Mouse (Mus musculus) macrophage (primary cell): Measurements from ENCODE around the gene Gnb3. TPM values are rescaled to one million over a fixed set of nuclear protein-coding genes. Genes with fewer than 3 reads are reported as not detected.
A peak's percentile ranks its signal among the peaks of the same experiment; 100 is the strongest.

Experiments
- H3K27ac ChIP-seq: fragments of 350-480 bp; formaldehyde crosslinking; 2 replicates; pipeline ENCODE4 v1.9.0; 2021
- H3K36me3 ChIP-seq: fragments of 350-480 bp; formaldehyde crosslinking; 2 replicates; pipeline ENCODE4 v1.9.0; 2021; ENCODE audit errors: inconsistent target
- H3K4me3 ChIP-seq: fragments of 350-480 bp; formaldehyde crosslinking; 2 replicates; pipeline ENCODE4 v1.9.0; 2021; ENCODE audit errors: inconsistent target
- H3K79me2 ChIP-seq: fragments of 350-480 bp; formaldehyde crosslinking; 2 replicates; pipeline ENCODE4 v1.9.0; 2021; ENCODE audit errors: inconsistent target
- WGBS: methylation state at CpG from one replicate; pipeline ENCODE4 v1.1.7; 2026; ENCODE audit warnings: inconsistent platforms; ENCODE audit not compliant: missing documents; 5-methylcytosine and 5-hydroxymethylcytosine counted together
- polyA plus RNA-seq: library from polyadenylated mRNA; stranded (reverse); fragments of 250-400 nt; gene quantifications from 3 replicates; pipeline ENCODE4 v1.2.4, GENCODE M21; 2018; ENCODE audit warnings: inconsistent platforms

The Gnb3 gene
- polyA plus RNA-seq, 1 experiment from 2014 or later = not detected

- 4% methylated on average over 12 of the region's 16 CpGs for WGBS
- Histone ChIP-seq H3K36me3 (peaks cover 19% of the 10 kb centered on the region; the same call in 1 of the 2 replicates), H3K4me3 (peak overlapping the region; percentile 69), H3K27ac (peak overlapping the region; percentile 27; the same call in 1 of the 2 replicates), H3K79me2 (peaks cover 25% of the 10 kb centered on the region; the same call in 1 of the 2 replicates)
Observed at GRCm38 (mm10) chr6:124863125-124863657, 23.1 kb upstream of the Gnb3 start.

GRCm38 (mm10) chr6:124862406-124863124, 22.5 kb upstream of the Gnb3 start:
- Histone ChIP-seq H3K36me3 (peaks cover 19% of the 10 kb centered on the region; the same call in 1 of the 2 replicates), H3K79me2 (peaks cover 25% of the 10 kb centered on the region; the same call in 1 of the 2 replicates), H3K27ac (0 out of 2 replicates have a peak overlapping the region, but pooled peaks have one; percentile 27), H3K4me3 (peak overlapping the region; percentile 69)
- 16% methylated on average over 8 of the region's 8 CpGs for WGBS

- 76% methylated on average over 2 of the region's 3 CpGs for WGBS
- Histone ChIP-seq H3K79me2 (peaks cover 25% of the 10 kb centered on the region; the same call in 1 of the 2 replicates), H3K27ac (no peak overlapping the region), H3K36me3 (peaks cover 19% of the 10 kb centered on the region; the same call in 1 of the 2 replicates), H3K4me3 (no peak overlapping the region)
Observed at GRCm38 (mm10) chr6:124861802-124862201, 21.7 kb upstream of the Gnb3 start.

- H3K4me3 ChIP-seq = no peak overlapping the region
- 94% methylated on average over 18 of the region's 19 CpGs for WGBS
Observed at GRCm38 (mm10) chr6:124861266-124861665, 21.2 kb upstream of the Gnb3 start.

GRCm38 (mm10) chr6:124860511-124860910, 20.4 kb upstream of the Gnb3 start:
- H3K79me2 ChIP-seq = peaks cover 25% of the 10 kb centered on the region; the same call in 1 of the 2 replicates
- 85% methylated on average over 9 of the region's 9 CpGs for WGBS
- H3K27ac ChIP-seq = no peak overlapping the region
- H3K4me3 ChIP-seq = no peak overlapping the region
- H3K36me3 ChIP-seq = peaks cover 19% of the 10 kb centered on the region; the same call in 1 of the 2 replicates

More at GRCm38 (mm10) chr6:124861266-124861665, 21.2 kb upstream of the Gnb3 start:
- Histone ChIP-seq H3K36me3 (peaks cover 19% of the 10 kb centered on the region; the same call in 1 of the 2 replicates), H3K27ac (no peak overlapping the region), H3K79me2 (peaks cover 25% of the 10 kb centered on the region; the same call in 1 of the 2 replicates)

- H3K4me3 ChIP-seq = no peak overlapping the region
Observed at GRCm38 (mm10) chr6:124859725-124860124, 19.6 kb upstream of the Gnb3 start.

GRCm38 (mm10) chr6:124858561-124859318, 18.7 kb upstream of the Gnb3 start:
- 85% methylated on average over 20 of the region's 28 CpGs for WGBS
- H3K36me3 ChIP-seq = peaks cover 19% of the 10 kb centered on the region; the same call in 1 of the 2 replicates

More at GRCm38 (mm10) chr6:124859725-124860124, 19.6 kb upstream of the Gnb3 start:
- Histone ChIP-seq H3K36me3 (peaks cover 19% of the 10 kb centered on the region; the same call in 1 of the 2 replicates), H3K27ac (no peak overlapping the region), H3K79me2 (peaks cover 25% of the 10 kb centered on the region; the same call in 1 of the 2 replicates)
- 13% methylated on average over 12 of the region's 12 CpGs for WGBS

GRCm38 (mm10) chr6:124857840-124858530, 17.9 kb upstream of the Gnb3 start:
- Histone ChIP-seq H3K79me2 (peaks cover 21% of the 10 kb centered on the region; the same call in 1 of the 2 replicates), H3K4me3 (no peak overlapping the region), H3K36me3 (peaks cover 19% of the 10 kb centered on the region; the same call in 1 of the 2 replicates), H3K27ac (no peak overlapping the region)
- WGBS = 49% methylated on average over 25 of the region's 26 CpGs

More at GRCm38 (mm10) chr6:124858561-124859318, 18.7 kb upstream of the Gnb3 start:
- H3K4me3 ChIP-seq = no peak overlapping the region
- peaks cover 25% of the 10 kb centered on the region; the same call in 1 of the 2 replicates for H3K79me2 ChIP-seq
- H3K27ac ChIP-seq = no peak overlapping the region

GRCm38 (mm10) chr6:124856916-124857839, 17.1 kb upstream of the Gnb3 start, which contains the start of gene P3h3:
TSS of gene P3h3 (minus strand) at chr6:124857752.
- WGBS = under 1% methylated on average over 65 of the region's 86 CpGs
- H3K27ac ChIP-seq = no peak within 1 kb of the TSS

GRCm38 (mm10) chr6:124856321-124856720, 16.2 kb upstream of the Gnb3 start:
- Histone ChIP-seq H3K79me2 (peaks cover 5% of the 10 kb centered on the region; the same call in 1 of the 2 replicates), H3K27ac (no peak overlapping the region), H3K36me3 (peaks cover 14% of the 10 kb centered on the region; the same call in 1 of the 2 replicates), H3K4me3 (no peak overlapping the region)
- 35% methylated on average over 12 of the region's 14 CpGs for WGBS

More at GRCm38 (mm10) chr6:124856916-124857839, 17.1 kb upstream of the Gnb3 start, which contains the start of gene P3h3:
- Histone ChIP-seq H3K4me3 (no peak within 1 kb of the TSS; the same call in 1 of the 2 replicates), H3K79me2 (peaks cover 13% of the 10 kb centered on the region; the same call in 1 of the 2 replicates), H3K36me3 (peaks cover 19% of the 10 kb centered on the region; the same call in 1 of the 2 replicates)

GRCm38 (mm10) chr6:124854647-124855046, 14.6 kb upstream of the Gnb3 start:
- Histone ChIP-seq H3K27ac (no peak overlapping the region), H3K36me3 (peaks cover 10% of the 10 kb centered on the region; the same call in 1 of the 2 replicates), H3K4me3 (no peak overlapping the region), H3K79me2 (no peaks in the 10 kb centered on the region)
- WGBS = 80% methylated on average over 12 of the region's 12 CpGs

- Histone ChIP-seq H3K4me3 (no peak overlapping the region), H3K36me3 (no peaks in the 10 kb centered on the region), H3K27ac (no peak overlapping the region), H3K79me2 (no peaks in the 10 kb centered on the region)
- 96% methylated on average over 8 of the region's 8 CpGs for WGBS
Observed at GRCm38 (mm10) chr6:124850535-124850934, 10.5 kb upstream of the Gnb3 start.
